In genomic region chr10:81265540-81265939, GRCm38 (mm10) we compare ENCODE assay signal across 9 mouse cellular contexts. TPM values are rescaled to one million over a fixed set of nuclear protein-coding genes. Genes with fewer than 3 reads are reported as not detected.
DNase-seq lines count a peak whose midpoint lies in the region; ATAC-seq and TF ChIP-seq lines count a peak whose summit lies in the region.
"Had no signal": no experiment of that assay in that cellular context is flagged by ENCODE, and none has a peak within 500 bp of the region (broad histone marks: within the 10 kb centered on the region; RNA-seq: fewer than 3 reads in every experiment).

No protein-coding gene starts in this region.

- H3K4me2 ChIP-seq in heart, embryonic 14.5 days (ENCODE audit: low read length) = peak overlapping the region; percentile 91
- peak overlapping the region; percentile 74 for H3K4me2 ChIP-seq in hindbrain, embryonic 16.5 days (ENCODE audit: low read length)
- peak overlapping the region; percentile 71 for H3K4me2 ChIP-seq in midbrain, embryonic 14.5 days (ENCODE audit: low read length)

- H3K9ac ChIP-seq in heart, embryonic 14.5 days (ENCODE audit: low read length) = peak overlapping the region; percentile 88
- H3K9ac ChIP-seq in hindbrain, embryonic 16.5 days (ENCODE audit: low read depth, low read length) = peak overlapping the region; percentile 48
- peak overlapping the region; percentile 68; the same call in 1 of the 2 replicates for H3K9ac ChIP-seq in midbrain, embryonic 14.5 days (replicated peaks; ENCODE audit: low read length)

- 95% methylated on average over 8 of the region's 8 CpGs for WGBS in heart, embryonic 14.5 days
- 99% methylated on average over 5 of the region's 8 CpGs for WGBS in hindbrain, embryonic 16.5 days
- WGBS in midbrain, embryonic 14.5 days = 96% methylated on average over 8 of the region's 8 CpGs

- ATAC-seq in heart, embryonic 14.5 days (ENCODE audit: insufficient number of reproducible peaks, insufficient read depth, low FRiP score, low read depth) = no peak
- ATAC-seq in hindbrain, embryonic 16.5 days = no peak; the same call in 1 of the 2 replicates
- no peak for ATAC-seq in midbrain, embryonic 14.5 days (ENCODE audit: low FRiP score, low TSS enrichment)

- H3K36me3 ChIP-seq in heart, embryonic 14.5 days (ENCODE audit: control insufficient read depth, insufficient read depth, low read length) = peaks cover 50% of the 10 kb centered on the region
- H3K36me3 ChIP-seq in hindbrain, embryonic 16.5 days (ENCODE audit: control insufficient read depth, insufficient read depth, low read length) = peaks cover 11% of the 10 kb centered on the region; the same call in 1 of the 2 replicates
- H3K36me3 ChIP-seq in midbrain, embryonic 14.5 days (ENCODE audit: control insufficient read depth, insufficient read depth, low read length) = peaks cover 37% of the 10 kb centered on the region

- peaks cover 9 to 13% of the 10 kb centered on the region in 2 experiments for H3K4me1 ChIP-seq in heart, embryonic 14.5 days (ENCODE audit: control insufficient read depth in 2 of 2, insufficient read depth in 2 of 2, low read length in 2 of 2)
- H3K4me1 ChIP-seq in bone marrow macrophage, adult 2 months (ENCODE audit: control insufficient read depth, insufficient read depth, low read length) = peaks cover 11% of the 10 kb centered on the region
- H3K4me1 ChIP-seq in hindbrain, embryonic 16.5 days (ENCODE audit: control insufficient read depth, insufficient read depth, low read depth, low read length) = peaks cover 21% of the 10 kb centered on the region
- H3K4me1 ChIP-seq in midbrain, embryonic 14.5 days (ENCODE audit: control insufficient read depth, insufficient read depth, low read length) = peaks cover 12% of the 10 kb centered on the region; the same call in 1 of the 2 replicates

- peaks cover 3% of the 10 kb centered on the region for H3K9me3 ChIP-seq in heart, embryonic 14.5 days (ENCODE audit: control insufficient read depth, low read length)
- H3K9me3 ChIP-seq in hindbrain, embryonic 16.5 days (ENCODE audit: control insufficient read depth, low read length) = no peaks in the 10 kb centered on the region
- H3K9me3 ChIP-seq in midbrain, embryonic 14.5 days (ENCODE audit: control insufficient read depth, low read length) = no peaks in the 10 kb centered on the region; the same call in 1 of the 2 replicates

- peak overlapping the region in 1 of 2 experiments; percentile 79; a peak in 3 of 4 replicates for H3K4me3 ChIP-seq in heart, embryonic 14.5 days (ENCODE audit: control insufficient read depth in 1 of 2, insufficient read depth in 1 of 2, low read depth in 1 of 2, low read length in 2 of 2)
- peak overlapping the region; percentile 70 for H3K4me3 ChIP-seq in bone marrow macrophage, adult 2 months (ENCODE audit: insufficient read depth, low read length)
- peak overlapping the region; percentile 79; the same call in 1 of the 2 replicates for H3K4me3 ChIP-seq in hindbrain, embryonic 16.5 days (ENCODE audit: low read length)
- peak overlapping the region; percentile 56 for H3K4me3 ChIP-seq in midbrain, embryonic 14.5 days (replicated peaks; ENCODE audit: low read depth, low read length)

- DNase-seq in heart, postnatal 25 days (ENCODE audit: low spot score) = no peak
- DNase-seq in midbrain, embryonic 14.5 days = no peak
- no peak for DNase-seq in spleen, postnatal 10 days (ENCODE audit: low spot score in 2 of 2)
- DNase-seq in testis, postnatal 10 days (ENCODE audit: low spot score) = no peak
- DNase-seq in embryo, embryonic 11 days = no peak
- DNase-seq: kidney, adult 18-20 months had no signal

- no peak for TF ChIP-seq CTCF in bone marrow macrophage, adult 2 months (IDR thresholded peaks at IDR 0.05; ENCODE audit: low read depth, low read length)

- intact Hi-C loops in heart, postnatal 25 days (cut with DNase I) = no loop called here

- no peaks in the 10 kb centered on the region for H3K27me3 ChIP-seq in heart, embryonic 14.5 days (ENCODE audit: control insufficient read depth, insufficient read depth, low read length)
- H3K27me3 ChIP-seq in hindbrain, embryonic 16.5 days (replicated peaks; ENCODE audit: control insufficient read depth, insufficient read depth, low read length) = no peaks in the 10 kb centered on the region
- no peaks in the 10 kb centered on the region for H3K27me3 ChIP-seq in midbrain, embryonic 14.5 days (ENCODE audit: control insufficient read depth, insufficient read depth, low read length)

- TF ChIP-seq POLR2A in bone marrow macrophage, adult 2 months (IDR thresholded peaks at IDR 0.05; ENCODE audit: borderline replicate concordance, low read depth, low read length) = no peak

- no peak overlapping the region for H3K27ac ChIP-seq in heart, embryonic 14.5 days (replicated peaks in 1 of 2; ENCODE audit: control insufficient read depth in 1 of 2, insufficient read depth in 1 of 2, low read depth in 2 of 2, low read length in 2 of 2)
- H3K27ac ChIP-seq in bone marrow macrophage, adult 2 months (ENCODE audit: insufficient read depth, low read depth, low read length) = no peak overlapping the region
- no peak overlapping the region for H3K27ac ChIP-seq in hindbrain, embryonic 16.5 days (ENCODE audit: low read depth, low read length)
- H3K27ac ChIP-seq in midbrain, embryonic 14.5 days (replicated peaks; ENCODE audit: low read depth, low read length) = no peak overlapping the region

RNA-seq across cellular contexts. Expression of gene Mrpl54, which starts 1.2 kb away (rescaled TPM):
- polyA plus RNA-seq in heart, embryonic 14.5 days (2014; fragmentation: Nextera tagmentation; extraction: Ambion mirVana) = 274 and 298 TPM in 2 replicates
- 10 to 100 TPM; 93.8 to 96.6 TPM for total RNA-seq in heart, postnatal 25 days (2021)
- 46.5 and 51.1 TPM in 2 replicates for polyA plus RNA-seq in bone marrow macrophage, adult 2 months (2012; ENCODE audit: insufficient read depth, insufficient read length, missing spikeins)
- 126 and 137 TPM in 2 replicates for polyA plus RNA-seq in hindbrain, embryonic 16.5 days (2015; fragmentation: Nextera tagmentation; extraction: Ambion mirVana)
- polyA plus RNA-seq in midbrain, embryonic 14.5 days (2014; fragmentation: Nextera tagmentation; extraction: Ambion mirVana) = 121 and 152 TPM in 2 replicates

RNA-seq across cellular contexts. Expression of gene Apba3, which starts 1.2 kb away (rescaled TPM):
- 38.8 and 39.8 TPM in 2 replicates for polyA plus RNA-seq in heart, embryonic 14.5 days (2014; fragmentation: Nextera tagmentation; extraction: Ambion mirVana)
- total RNA-seq in heart, postnatal 25 days (2021) = 100 to 1,000 TPM in 1 of 2 experiments, 10 to 100 TPM in 1; 98.4 to 123 TPM
- 34.3 and 36.1 TPM in 2 replicates for polyA plus RNA-seq in bone marrow macrophage, adult 2 months (2012; ENCODE audit: insufficient read depth, insufficient read length, missing spikeins)
- polyA plus RNA-seq in hindbrain, embryonic 16.5 days (2015; fragmentation: Nextera tagmentation; extraction: Ambion mirVana) = 39.2 and 41.8 TPM in 2 replicates
- 25.1 and 27.5 TPM in 2 replicates for polyA plus RNA-seq in midbrain, embryonic 14.5 days (2014; fragmentation: Nextera tagmentation; extraction: Ambion mirVana)

RNA-seq across cellular contexts. Expression of gene Matk, which starts 12.8 kb away (rescaled TPM):
- 0.91 and 1.3 TPM in 2 replicates for polyA plus RNA-seq in heart, embryonic 14.5 days (2014; fragmentation: Nextera tagmentation; extraction: Ambion mirVana)
- total RNA-seq in heart, postnatal 25 days (2021) = under 1 TPM; 0.42 to 0.61 TPM
- 10.8 and 14.4 TPM in 2 replicates for polyA plus RNA-seq in bone marrow macrophage, adult 2 months (2012; ENCODE audit: insufficient read depth, insufficient read length, missing spikeins)
- polyA plus RNA-seq in hindbrain, embryonic 16.5 days (2015; fragmentation: Nextera tagmentation; extraction: Ambion mirVana) = 60.4 and 72.8 TPM in 2 replicates
- polyA plus RNA-seq in midbrain, embryonic 14.5 days (2014; fragmentation: Nextera tagmentation; extraction: Ambion mirVana) = 14.8 and 29.4 TPM in 2 replicates

RNA-seq across cellular contexts. Expression of gene Tjp3, which starts 25.8 kb away (rescaled TPM):
- polyA plus RNA-seq in heart, embryonic 14.5 days (2014; fragmentation: Nextera tagmentation; extraction: Ambion mirVana) = 1.8 and 2.2 TPM in 2 replicates
- not detected for total RNA-seq in heart, postnatal 25 days (2021)
- polyA plus RNA-seq in bone marrow macrophage, adult 2 months (2012; ENCODE audit: insufficient read depth, insufficient read length, missing spikeins) = 9.2 and 9.8 TPM in 2 replicates
- 5.3 and 6.4 TPM in 2 replicates for polyA plus RNA-seq in hindbrain, embryonic 16.5 days (2015; fragmentation: Nextera tagmentation; extraction: Ambion mirVana)
- 4.4 and 5.7 TPM in 2 replicates for polyA plus RNA-seq in midbrain, embryonic 14.5 days (2014; fragmentation: Nextera tagmentation; extraction: Ambion mirVana)

RNA-seq across cellular contexts. Expression of gene Pip5k1c, which starts 27.2 kb away (rescaled TPM):
- polyA plus RNA-seq in heart, embryonic 14.5 days (2014; fragmentation: Nextera tagmentation; extraction: Ambion mirVana) = 31.4 and 33.7 TPM in 2 replicates
- total RNA-seq in heart, postnatal 25 days (2021) = 10 to 100 TPM; 30.0 to 33.7 TPM
- polyA plus RNA-seq in bone marrow macrophage, adult 2 months (2012; ENCODE audit: insufficient read depth, insufficient read length, missing spikeins) = 90.9 and 106 TPM in 2 replicates
- 128 and 144 TPM in 2 replicates for polyA plus RNA-seq in hindbrain, embryonic 16.5 days (2015; fragmentation: Nextera tagmentation; extraction: Ambion mirVana)
- polyA plus RNA-seq in midbrain, embryonic 14.5 days (2014; fragmentation: Nextera tagmentation; extraction: Ambion mirVana) = 102 and 132 TPM in 2 replicates
